Mouse (Mus musculus): ENCODE data around the gene Rbm44.

Rbm44 gene

GRCm38 (mm10) chr1:91144813-91145212, at the start of gene Rbm44:
TSS of gene Rbm44 (plus strand) at chr1:91145089.
- DNase-seq (ENCODE audit: low spot score in 2 of 2), result no peak

- no peak for DNase-seq (ENCODE audit: low spot score in 2 of 2)
These were observed 49.6 kb upstream of the Rbm44 start for GRCm38 (mm10) chr1:91095258-91095657.

GRCm38 (mm10) chr1:91095853-91096252, 49.0 kb upstream of the Rbm44 start:
- no peak for DNase-seq (ENCODE audit: low spot score in 2 of 2)

DNA sequence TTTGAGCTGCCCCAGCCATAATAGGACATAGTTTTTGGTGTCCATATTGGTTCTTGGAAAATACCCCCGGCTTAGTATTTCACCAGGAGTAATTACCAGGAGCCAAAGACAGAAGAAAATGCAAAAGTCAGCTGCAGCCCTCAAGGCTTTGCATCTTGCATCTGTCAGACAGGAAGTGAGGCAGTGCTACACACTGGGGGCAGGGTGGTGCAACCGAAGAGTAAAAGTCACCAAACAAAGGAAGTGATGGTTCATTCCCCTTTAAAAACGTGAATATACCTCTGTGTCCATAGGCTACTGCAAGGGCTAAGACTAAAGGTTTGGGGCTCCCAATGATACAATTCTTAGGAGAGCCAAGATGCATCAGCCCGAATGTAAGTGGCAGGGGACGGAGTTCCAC, 48.4 kb upstream of the Rbm44 start:
- no peak for DNase-seq (ENCODE audit: low spot score in 2 of 2)

GRCm38 (mm10) chr1:91097283-91097834, 47.5 kb upstream of the Rbm44 start:
- DNase-seq (ENCODE audit: low spot score in 2 of 2), result no peak

DNA sequence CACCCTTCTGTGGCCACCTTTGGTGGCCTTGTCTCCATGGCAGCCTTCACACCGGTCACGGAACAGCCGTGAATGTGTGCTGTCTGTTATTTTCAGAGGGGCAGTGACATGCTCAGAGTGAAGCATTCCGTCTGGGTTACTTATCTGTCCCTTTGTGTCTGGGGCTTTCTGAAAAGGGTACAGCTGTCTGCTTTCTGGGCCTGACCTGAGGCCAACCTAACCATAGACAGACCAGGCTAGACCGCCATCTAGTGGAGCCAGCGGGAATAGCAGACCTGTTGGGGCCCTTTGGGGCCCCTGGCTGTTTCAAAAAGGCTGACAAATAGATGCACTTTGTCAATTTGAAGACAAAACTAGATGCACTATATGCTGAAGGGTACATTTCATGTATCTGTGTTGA, 46.0 kb upstream of the Rbm44 start:
- peak; percentile 61 to 66 for DNase-seq (ENCODE audit: low spot score in 2 of 2)

DNA sequence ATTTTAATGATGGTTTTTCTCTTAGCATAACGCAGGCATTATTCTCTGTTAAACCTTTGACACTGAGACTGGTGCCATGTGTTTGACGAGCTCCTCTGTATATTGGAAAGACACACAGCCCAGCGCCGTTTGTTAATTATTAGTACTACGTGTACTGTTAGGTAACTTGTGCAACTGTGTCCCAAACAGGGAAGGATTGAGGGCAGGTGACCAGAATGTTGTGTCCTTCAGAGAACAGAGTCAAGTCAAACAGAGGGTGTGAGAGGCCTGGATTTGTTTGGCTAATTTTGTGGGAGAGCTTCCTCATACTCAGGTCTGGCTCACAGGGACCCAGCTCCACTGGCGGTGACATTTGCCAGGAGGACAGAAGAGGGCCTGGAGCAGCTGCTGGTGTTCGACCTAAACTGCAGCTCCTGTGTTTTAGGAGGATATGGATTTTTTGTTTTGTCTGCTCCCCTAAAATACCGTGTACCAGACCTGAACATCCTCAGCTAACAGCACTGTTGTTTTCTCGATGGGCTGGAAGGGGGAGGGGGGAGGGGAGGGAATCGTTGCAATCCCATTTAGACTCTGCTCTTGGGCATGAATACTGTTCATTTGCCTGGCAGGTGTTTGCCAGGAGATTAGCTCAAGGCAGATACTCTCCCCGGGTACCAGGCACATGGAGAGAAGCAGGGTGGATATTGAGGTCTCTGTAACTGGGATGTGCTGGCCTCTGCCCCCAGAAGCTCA, 43.0 kb upstream of the Rbm44 start:
- DNase-seq (ENCODE audit: low spot score in 2 of 2), result no peak

DNA sequence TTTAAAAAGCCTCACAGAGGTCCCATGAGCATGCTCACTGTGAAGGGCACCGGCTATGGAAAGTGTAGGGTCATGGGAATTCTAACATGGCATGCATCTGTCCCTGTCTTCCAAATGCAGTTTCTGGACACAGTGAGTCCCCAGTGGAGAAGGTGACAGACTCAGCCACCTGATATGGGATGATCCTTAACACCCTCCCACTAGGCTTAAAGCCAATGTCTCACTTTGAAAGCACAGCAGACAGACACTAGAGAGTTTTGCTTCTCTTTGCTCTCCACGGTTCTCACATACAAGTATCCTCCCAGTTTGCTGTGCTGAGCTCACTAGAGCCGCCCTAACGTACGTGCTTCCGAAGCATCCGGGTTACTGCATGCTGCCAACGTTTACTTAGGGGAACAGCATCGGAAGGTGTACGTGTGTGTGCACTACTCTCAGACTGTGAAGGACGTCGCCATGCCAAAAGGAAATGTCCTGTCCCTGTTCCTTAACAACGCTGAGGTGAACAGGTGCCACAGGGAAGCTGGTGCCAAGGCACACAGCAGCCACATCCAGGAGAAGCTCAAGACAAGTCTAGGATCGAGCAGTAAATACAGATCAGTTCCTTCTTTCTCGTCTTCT, 41.4 kb upstream of the Rbm44 start:
- DNase-seq (ENCODE audit: low spot score in 2 of 2), result no peak

DNA sequence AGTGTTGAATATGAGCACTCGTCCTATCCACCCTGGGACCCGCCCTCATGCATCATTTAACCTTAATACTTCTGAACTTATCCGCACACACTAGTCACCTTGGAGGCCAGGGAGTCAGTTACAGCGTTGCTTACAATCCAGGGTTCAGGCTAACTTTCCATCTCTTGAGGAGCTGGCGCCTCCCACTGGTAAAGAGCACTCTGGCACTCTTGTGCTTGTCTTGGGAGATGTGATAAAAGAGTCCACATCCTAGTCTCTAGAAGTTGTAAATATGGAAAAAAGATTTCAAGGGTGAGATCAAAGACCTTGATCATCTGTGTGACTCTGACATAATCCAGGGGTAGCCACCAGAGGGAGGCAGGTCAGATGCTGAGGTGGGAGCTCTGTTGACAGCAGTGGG, 37.3 kb upstream of the Rbm44 start:
- no peak for DNase-seq (ENCODE audit: low spot score in 2 of 2)

DNA sequence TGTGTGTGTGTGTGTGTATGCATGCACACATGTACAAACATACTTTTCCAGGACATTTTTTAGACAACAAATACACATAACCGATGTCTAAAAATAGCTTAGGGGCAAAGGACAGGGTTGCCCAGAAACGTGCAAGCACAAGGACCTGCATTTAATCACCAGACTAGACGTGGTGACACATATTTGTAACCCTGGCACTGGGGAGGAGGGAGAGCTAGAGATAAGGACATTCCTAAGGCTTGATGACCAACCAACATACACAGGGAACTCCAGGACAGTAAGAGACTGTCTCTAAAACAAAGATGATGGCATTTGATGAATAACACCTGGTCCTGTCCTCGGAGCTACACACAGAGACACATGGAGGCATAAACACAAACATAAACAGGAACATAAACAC, 35.6 kb upstream of the Rbm44 start:
- DNase-seq (ENCODE audit: low spot score in 2 of 2), result no peak

- DNase-seq (ENCODE audit: low spot score in 2 of 2), result no peak
These were observed 32.7 kb upstream of the Rbm44 start for GRCm38 (mm10) chr1:91112171-91112570.

- no peak for DNase-seq (ENCODE audit: low spot score in 2 of 2)
These were observed 32.3 kb upstream of the Rbm44 start for GRCm38 (mm10) chr1:91112606-91113005.

DNA sequence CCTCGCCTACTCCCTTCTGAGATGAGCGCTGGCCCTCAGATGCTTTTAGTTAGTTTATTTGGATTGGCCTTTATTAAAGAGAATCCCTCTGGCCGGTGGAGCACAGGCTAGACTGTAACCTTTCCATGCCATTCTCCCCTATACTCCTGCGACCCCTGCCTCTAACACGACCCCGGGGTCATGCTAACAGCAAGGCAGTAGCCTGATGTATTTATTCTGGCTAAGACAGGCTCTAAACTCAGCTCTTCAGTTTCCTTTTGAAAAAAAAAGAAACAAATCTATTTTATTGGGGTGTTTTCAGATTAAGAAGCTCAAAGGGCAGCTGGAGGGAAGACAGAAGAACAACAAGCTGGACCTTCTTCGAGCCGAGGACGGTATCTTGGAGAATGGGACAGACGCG, 22.8 kb upstream of the Rbm44 start:
- no peak for DNase-seq (ENCODE audit: low spot score in 2 of 2)

GRCm38 (mm10) chr1:91123004-91123403, 21.9 kb upstream of the Rbm44 start:
- DNase-seq (ENCODE audit: low spot score in 2 of 2), result no peak

GRCm38 (mm10) chr1:91123466-91123865, 21.4 kb upstream of the Rbm44 start:
- no peak for DNase-seq (ENCODE audit: low spot score in 2 of 2)

DNA sequence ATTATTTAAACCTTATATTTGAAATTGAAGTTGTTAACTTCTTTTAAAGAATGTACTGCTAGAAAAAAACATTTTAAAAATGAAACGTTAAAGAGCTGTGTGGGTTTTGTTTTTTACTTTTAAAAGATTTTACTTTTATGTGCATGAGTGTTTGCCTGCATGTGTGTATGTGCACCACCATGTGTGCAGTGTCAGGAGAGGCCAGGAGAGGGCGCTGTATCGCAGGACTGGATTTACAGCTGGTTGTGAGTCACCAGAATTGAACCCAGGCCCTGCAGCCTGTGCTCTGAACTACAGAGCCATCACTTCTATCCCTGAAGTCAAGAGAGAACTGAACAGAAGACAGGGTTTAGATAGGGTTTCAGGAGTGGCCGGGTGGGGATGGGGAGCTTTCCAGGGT, 16.0 kb upstream of the Rbm44 start:
- no peak for DNase-seq (ENCODE audit: low spot score in 2 of 2)

GRCm38 (mm10) chr1:91137036-91137435, 7.9 kb upstream of the Rbm44 start:
- no peak for DNase-seq (ENCODE audit: low spot score in 2 of 2)

- DNase-seq (ENCODE audit: low spot score in 2 of 2), result no peak
These were observed 6.6 kb downstream of the Rbm44 start for GRCm38 (mm10) chr1:91151509-91151908.

GRCm38 (mm10) chr1:91166798-91167197, 21.9 kb downstream of the Rbm44 start:
- no peak for DNase-seq (ENCODE audit: low spot score in 2 of 2)

- DNase-seq (ENCODE audit: low spot score in 2 of 2), result no peak
These were observed 24.3 kb downstream of the Rbm44 start for GRCm38 (mm10) chr1:91169157-91169556.

GRCm38 (mm10) chr1:91174796-91175195, 29.9 kb downstream of the Rbm44 start:
- no peak for DNase-seq (ENCODE audit: low spot score in 2 of 2)

- DNase-seq (ENCODE audit: low spot score in 2 of 2), result no peak
These were observed 31.1 kb downstream of the Rbm44 start for GRCm38 (mm10) chr1:91176026-91176425.

GRCm38 (mm10) chr1:91176871-91177270, 32.0 kb downstream of the Rbm44 start:
- DNase-seq (ENCODE audit: low spot score in 2 of 2), result no peak
